Mouse (Mus musculus): ENCODE results near the gene Trip6. TPM values are rescaled to one million over a fixed set of nuclear protein-coding genes. Genes with fewer than 3 reads are reported as not detected.

Trip6 gene
- 7.3 to 8.7 TPM (median 8.2 TPM) in 4 replicates for total RNA-seq (2023; ENCODE audit: inconsistent age)

DNA sequence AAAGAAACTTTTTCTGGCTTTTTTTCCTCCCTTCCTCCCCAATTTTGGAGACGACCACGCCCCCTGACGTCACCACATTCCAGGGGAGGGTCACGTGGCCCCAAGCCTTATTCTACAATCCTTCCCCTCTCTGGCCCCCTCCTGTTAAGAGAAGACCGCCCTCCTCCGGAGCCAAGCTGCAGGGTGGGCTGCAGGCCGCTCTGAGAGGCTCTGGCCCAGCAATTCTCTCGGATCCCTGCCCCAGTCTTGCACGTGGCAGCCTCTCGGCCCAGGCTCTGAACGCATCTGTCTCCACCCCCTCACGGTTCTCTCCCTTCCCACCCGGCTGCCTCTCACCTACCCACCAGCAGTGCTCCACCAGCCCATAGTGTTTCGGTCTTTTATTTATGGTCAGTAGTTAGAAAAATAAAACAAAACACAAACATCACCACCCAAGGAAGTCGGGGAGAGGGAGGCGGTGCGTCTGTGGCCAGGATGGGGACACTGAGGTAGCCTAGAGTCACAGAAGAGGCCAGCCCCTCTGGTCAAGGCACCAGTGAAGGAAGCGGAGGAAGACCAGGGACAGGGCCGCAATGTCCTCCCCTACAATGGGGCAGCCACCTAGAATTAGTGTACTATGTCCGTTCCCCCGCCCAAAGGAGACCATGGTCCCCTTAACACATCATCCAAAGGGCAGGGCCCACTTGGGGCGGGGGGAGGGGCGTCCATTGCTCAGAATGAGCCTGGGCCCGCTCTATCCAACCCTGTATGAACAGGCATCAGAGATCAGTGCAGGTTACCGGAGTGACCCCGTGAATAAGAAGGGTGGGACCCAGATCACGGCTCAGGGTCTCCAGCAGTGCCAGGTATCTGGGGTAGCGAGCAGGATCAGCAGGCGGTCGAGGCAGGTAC lies at the start of gene Trip6:
Gene Trip6 (minus strand): TSS at position 212 of the 891 bp plus-strand sequence.

DNA sequence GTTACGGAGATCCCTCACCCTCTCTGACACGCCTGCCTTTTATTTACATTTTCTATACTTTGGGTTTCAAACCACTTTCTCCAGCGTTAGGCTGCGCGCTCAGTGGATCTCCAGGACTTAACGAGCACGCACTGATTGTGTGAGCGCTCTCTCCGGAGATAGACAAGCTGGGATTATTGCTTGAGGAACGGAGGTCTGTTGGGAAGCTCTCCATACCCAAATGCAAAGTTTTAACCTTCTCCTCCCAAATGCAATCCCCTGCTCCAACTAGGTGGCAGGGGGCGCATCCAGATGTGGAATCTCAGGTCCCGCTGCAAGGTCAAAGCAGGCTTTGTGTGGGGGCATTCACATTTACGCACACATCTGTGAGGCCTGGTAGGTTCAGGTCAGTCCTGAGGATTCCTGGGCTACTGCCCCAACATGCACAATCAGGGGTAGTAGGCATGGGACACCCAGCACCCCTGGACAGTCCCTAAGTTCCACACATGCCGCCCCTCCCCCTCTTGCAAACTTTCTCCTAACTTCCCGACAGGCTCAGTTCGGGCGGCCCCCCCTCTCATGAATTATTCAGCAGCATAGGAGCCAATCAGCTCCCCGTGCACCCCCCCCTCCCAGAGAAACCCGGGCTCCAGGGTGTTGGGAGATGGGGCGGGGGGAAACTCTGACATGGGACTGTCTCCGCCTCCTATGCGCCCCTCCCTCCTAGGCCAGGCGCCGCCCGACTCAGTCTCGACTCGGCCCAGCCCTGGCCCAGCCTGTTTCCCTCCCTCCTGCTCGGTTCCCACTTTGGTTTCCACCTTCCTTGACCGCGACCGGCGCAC lies 35.4 kb upstream of the Trip6 start, which contains the start of gene Ephb4:
Gene Ephb4 (plus strand): TSS at position 726 of the 821 bp plus-strand sequence.

DNA sequence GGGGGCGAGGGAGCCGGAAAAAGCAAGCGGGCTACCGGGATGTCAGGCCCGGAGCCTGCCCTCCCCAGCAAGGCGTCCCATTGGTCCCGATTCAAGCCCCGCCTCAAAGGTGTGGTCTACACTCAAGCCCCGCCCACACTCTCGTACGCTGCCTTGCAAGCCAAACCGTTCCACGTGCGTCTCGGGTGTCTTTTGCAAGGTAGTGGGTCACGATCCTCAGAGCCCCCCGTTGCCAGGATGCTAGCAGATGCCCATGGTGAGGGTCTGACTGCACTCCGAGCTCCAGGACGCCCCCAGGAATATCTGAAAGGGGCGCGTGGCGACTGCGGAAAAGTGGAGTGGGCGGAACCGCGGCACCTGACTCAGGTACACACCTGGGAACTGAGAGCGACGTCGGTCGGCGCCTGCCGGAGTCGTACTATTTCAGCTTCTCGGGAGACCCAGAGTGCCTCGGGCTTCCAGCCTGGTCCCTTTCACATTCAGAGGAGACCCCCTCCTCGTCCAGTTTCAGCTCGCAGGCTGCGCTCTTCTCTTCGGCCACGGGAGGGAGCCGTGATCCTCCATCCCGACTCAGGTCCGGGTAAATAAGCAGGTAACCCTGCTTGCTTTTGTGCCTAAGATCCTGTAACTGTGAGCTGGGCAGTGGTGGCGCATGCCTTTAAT lies 19.4 kb upstream of the Trip6 start, which contains the start of gene Slc12a9:
Gene Slc12a9 (minus strand): TSS at position 86 of the 663 bp plus-strand sequence.

DNA sequence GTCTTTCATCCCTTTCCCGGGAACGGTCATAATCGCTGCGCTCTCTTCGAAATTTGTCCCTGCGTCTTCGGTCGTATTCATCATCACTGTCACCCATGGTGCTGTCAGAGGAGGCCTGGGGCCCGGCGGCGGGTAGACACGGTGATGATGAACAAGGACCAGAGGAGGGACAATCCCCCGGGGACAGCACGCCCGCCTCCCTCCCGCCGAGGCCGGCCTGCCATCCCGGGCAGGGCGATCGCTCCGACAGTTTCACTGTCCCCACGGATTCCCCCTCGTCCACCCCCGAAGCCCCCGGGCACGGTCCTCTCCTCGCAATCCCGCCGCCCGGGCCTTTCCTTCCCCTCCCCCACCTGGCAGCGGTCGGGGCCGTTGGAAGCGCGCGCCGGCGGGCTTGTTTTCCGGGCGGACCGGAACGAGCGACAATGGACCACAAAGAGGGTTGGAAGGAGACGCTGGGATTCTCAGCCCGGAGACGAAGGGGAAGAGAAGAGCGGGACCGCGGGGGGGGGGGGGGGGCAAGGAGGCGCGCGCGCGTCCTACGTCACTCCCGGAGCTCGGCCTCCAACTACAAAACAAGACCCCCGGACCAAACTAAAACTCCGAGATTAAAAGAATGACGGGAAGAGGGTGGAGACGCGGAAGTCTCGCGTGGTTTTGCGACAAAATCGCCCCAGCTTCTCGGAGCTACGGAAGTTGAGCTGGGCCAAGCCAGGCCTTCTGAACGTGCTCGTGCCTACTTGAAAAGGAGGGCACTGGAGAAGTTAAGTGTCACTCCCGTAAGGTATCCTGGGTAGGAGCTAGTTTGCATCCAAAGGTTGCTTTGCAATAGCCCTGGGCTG lies 6.9 kb downstream of the Trip6 start, which contains the start of gene Srrt:
Gene Srrt (minus strand): TSS at position 604 of the 842 bp plus-strand sequence.

DNA sequence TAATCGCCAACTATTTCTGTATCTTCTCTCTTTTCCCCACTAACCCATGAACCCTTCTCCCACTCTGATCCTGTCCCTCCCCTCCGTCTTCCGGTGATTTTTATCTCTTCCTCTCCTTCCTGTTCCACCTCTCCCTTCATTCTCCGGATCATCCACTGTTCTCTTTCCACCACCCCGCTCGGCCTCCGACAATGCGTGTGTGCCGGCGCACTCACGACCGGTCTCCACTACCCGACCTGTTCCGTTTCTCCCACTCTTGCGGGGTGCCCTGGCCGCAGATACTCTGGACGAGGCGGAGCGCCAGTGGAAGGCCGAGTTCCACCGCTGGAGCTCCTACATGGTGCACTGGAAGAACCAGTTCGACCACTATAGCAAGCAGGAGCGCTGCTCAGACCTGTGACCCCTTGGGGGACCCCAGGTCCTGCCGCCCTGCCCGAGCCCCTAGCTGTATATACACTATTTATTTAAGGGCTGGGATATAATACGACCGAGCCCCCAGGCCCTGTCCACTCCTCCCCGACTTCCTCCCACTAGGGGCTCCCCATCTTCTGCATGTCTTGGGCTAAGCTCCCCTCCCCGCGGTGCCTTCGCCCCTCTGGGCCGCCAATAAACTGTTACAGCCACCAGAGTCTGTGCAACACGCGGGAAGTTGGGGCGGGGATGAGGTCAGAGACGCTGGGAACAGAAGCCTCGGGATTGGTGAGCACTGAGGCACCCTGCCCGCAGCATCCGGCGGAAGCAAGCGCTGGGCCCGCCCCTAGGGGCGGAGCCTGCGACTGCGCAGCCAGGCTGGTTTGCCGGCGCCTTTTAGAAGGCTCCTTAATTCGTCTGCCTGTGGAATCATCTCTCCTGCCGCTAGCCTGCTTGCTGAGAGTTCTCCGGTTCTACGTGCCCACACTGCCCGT lies 20.1 kb downstream of the Trip6 start, which contains the start of gene Ufsp1:
Gene Ufsp1 (plus strand): TSS at position 791 of the 905 bp plus-strand sequence.

DNA sequence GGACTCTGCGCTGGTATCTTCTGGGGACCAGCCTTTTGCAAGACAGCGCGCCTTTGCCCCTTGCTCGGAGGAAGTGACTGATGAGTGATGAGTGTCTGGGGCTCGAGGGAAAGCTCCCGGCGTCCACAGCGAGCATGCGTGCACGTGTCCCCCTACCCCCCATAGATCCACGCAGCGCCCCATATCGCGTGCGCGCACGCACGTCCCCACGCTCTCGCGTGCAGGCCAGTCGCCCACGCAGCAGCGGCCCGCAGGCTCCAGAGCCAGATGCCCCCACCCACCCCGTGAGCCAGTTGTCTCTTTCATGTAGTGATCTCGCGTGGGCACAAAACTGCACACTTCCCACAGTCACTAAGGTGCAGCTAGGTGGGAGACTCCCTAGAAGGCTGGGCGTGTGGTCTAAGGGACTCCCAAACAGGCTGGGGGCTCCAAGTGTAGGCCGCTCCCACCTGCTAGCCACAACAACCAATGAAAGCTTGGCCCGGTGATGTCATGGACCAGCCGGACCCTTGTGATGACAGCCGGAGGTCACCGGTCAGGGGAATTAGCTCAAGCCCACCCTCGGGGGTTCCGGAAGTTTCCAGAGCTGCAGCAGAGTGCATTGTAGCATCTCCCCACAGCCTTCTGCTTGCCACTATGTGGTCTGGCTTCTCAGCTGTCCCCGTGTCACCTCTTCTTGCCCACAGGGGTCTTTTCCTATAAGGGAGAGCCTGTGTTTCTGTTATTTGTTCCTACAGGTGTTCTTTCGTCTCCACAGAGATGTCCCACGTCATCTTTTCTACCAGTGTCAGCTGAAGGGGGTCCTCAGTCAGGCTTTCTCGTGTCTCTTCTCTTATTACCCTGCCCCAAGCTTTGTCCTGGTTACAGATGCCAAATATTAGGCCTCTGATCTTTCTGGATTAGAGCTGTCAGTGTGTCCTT lies 26.9 kb downstream of the Trip6 start, which contains the start of gene Ache:
Gene Ache (plus strand): TSS at position 488 of the 921 bp plus-strand sequence.

Other genes with a start within 250 kb of the Trip6 start
- gene Serpine1, start 242.1 kb downstream of the Trip6 start, total RNA-seq (2023; ENCODE audit: inconsistent age) = not detected in 4 replicates
- 58.3 to 72.3 TPM (median 64.2 TPM) in 4 replicates for gene Trim56, start 198.2 kb downstream of the Trip6 start, total RNA-seq (2023; ENCODE audit: inconsistent age)
- not detected in 4 replicates for gene Muc3, start 165.1 kb downstream of the Trip6 start, total RNA-seq (2023; ENCODE audit: inconsistent age)
- 10.4 to 13.8 TPM (median 11.2 TPM) in 4 replicates for gene Muc3a, start 102.0 kb downstream of the Trip6 start, total RNA-seq (2023; ENCODE audit: inconsistent age)
- gene Ache, start 26.9 kb downstream of the Trip6 start, total RNA-seq (2023; ENCODE audit: inconsistent age) = 0.32 to 0.48 TPM (median 0.41 TPM) in 4 replicates
- gene Ufsp1, start 19.8 kb downstream of the Trip6 start, total RNA-seq (2023; ENCODE audit: inconsistent age) = 0.51 to 2.0 TPM (median 1.1 TPM) in 4 replicates
- 401 to 449 TPM (median 426 TPM) in 4 replicates for gene Srrt, start 6.7 kb downstream of the Trip6 start, total RNA-seq (2023; ENCODE audit: inconsistent age)
- gene Slc12a9, start 19.2 kb upstream of the Trip6 start, total RNA-seq (2023; ENCODE audit: inconsistent age) = 19.7 to 22.5 TPM (median 20.8 TPM) in 4 replicates
- not detected in 4 replicates for gene Ephb4, start 35.7 kb upstream of the Trip6 start, total RNA-seq (2023; ENCODE audit: inconsistent age)
- gene Zan, start 162.7 kb upstream of the Trip6 start, total RNA-seq (2023; ENCODE audit: inconsistent age) = not detected in 4 replicates
- 30.1 to 38.1 TPM (median 33.0 TPM) in 4 replicates for gene Pop7, start 188.1 kb upstream of the Trip6 start, total RNA-seq (2023; ENCODE audit: inconsistent age)
- 114 to 121 TPM (median 115 TPM) in 4 replicates for gene Gigyf1, start 204.1 kb upstream of the Trip6 start, total RNA-seq (2023; ENCODE audit: inconsistent age)
- not detected in 4 replicates for gene Epo, start 218.8 kb upstream of the Trip6 start, total RNA-seq (2023; ENCODE audit: inconsistent age)
- 346 to 423 TPM (median 404 TPM) in 4 replicates for gene Gnb2, start 219.1 kb upstream of the Trip6 start, total RNA-seq (2023; ENCODE audit: inconsistent age)
- not detected in 4 replicates for gene Actl6b, start 239.1 kb upstream of the Trip6 start, total RNA-seq (2023; ENCODE audit: inconsistent age)

Measured in B cell, adult (primary cell).